Mouse (Mus musculus) forebrain, embryonic 10.5 days (tissue): Measurements from ENCODE around the gene Dcbld2. TPM values are rescaled to one million over a fixed set of nuclear protein-coding genes. Genes with fewer than 3 reads are reported as not detected.
A peak's percentile ranks its signal among the peaks of the same experiment; 100 is the strongest.

Experiments used
- DNase-seq: peaks from one replicate; pipeline ENCODE4 v3.0.0-alpha.2; 2017; ENCODE audit warnings: low spot score; ENCODE audit errors: extremely low spot score
- H3K27ac ChIP-seq: fragments of 300-500 bp; sonication (generic); 2 replicates; pipeline ENCODE4 v1.5.1; 2016; ENCODE audit warnings: mild to moderate bottlenecking
- H3K27me3 ChIP-seq: fragments of 300-500 bp; sonication (generic); 2 replicates; pipeline ENCODE4 v1.6.1; 2016; ENCODE audit warnings: mild to moderate bottlenecking; ENCODE audit not compliant: poor library complexity, severe bottlenecking
- H3K36me3 ChIP-seq: fragments of 300-500 bp; sonication (generic); replicated peaks from 2 replicates; pipeline ENCODE4 v1.6.1; 2016; ENCODE audit warnings: mild to moderate bottlenecking, moderate library complexity
- H3K4me1 ChIP-seq: fragments of 300-500 bp; sonication (generic); 2 replicates; pipeline ENCODE4 v1.6.1; 2016
- H3K4me3 ChIP-seq: fragments of 300-500 bp; sonication (generic); 2 replicates; pipeline ENCODE4 v1.5.1; 2016; ENCODE audit warnings: mild to moderate bottlenecking, moderate library complexity
- H3K9me3 ChIP-seq: fragments of 300-500 bp; sonication (generic); 2 replicates; pipeline ENCODE4 v1.6.1; 2016; ENCODE audit warnings: mild to moderate bottlenecking, moderate library complexity
- WGBS: fragments of 180-500 bp; shearing (Covaris S2); methylation state at CpG from one replicate; pipeline ENCODE4 v1.1.7; 2016; 5-methylcytosine and 5-hydroxymethylcytosine counted together
- polyA plus RNA-seq: library from polyadenylated mRNA; unstranded; fragments of >200 nt; fragmentation: Nextera tagmentation; extraction: Ambion mirVana; gene quantifications from 2 replicates; pipeline ENCODE4 v1.2.1, GENCODE M21; 2016

Dcbld2 gene
- polyA plus RNA-seq, 1 experiment from 2014 or later, result 8.5 TPM

- H3K36me3 ChIP-seq, result no peaks in the 10 kb centered on the region
- DNase-seq, result no peak
- H3K9me3 ChIP-seq, result no peaks in the 10 kb centered on the region
- WGBS, result 81% methylated on average over 6 of the region's 6 CpGs
- no peak overlapping the region for H3K27ac ChIP-seq
- peaks cover 46% of the 10 kb centered on the region for H3K4me1 ChIP-seq
- H3K27me3 ChIP-seq, result peaks cover 18% of the 10 kb centered on the region
- no peak overlapping the region for H3K4me3 ChIP-seq
These were observed 94.3 kb downstream of the Dcbld2 start for GRCm38 (mm10) chr16:58502566-58502965.

- Histone ChIP-seq H3K27ac (no peak overlapping the region), H3K4me3 (no peak overlapping the region), H3K4me1 (peaks cover 30% of the 10 kb centered on the region), H3K36me3 (no peaks in the 10 kb centered on the region), H3K27me3 (peaks cover 8% of the 10 kb centered on the region; the same call in 1 of the 2 replicates), H3K9me3 (no peaks in the 10 kb centered on the region)
- no peak for DNase-seq
These were observed 96.7 kb downstream of the Dcbld2 start for GRCm38 (mm10) chr16:58504945-58505344.

GRCm38 (mm10) chr16:58512181-58512761 is 104.0 kb downstream of the Dcbld2 start:
- H3K36me3 ChIP-seq, result no peaks in the 10 kb centered on the region
- H3K27ac ChIP-seq, result no peak overlapping the region; the same call in 1 of the 2 replicates
- H3K27me3 ChIP-seq, result no peaks in the 10 kb centered on the region
- DNase-seq, result no peak
- H3K4me3 ChIP-seq, result no peak overlapping the region
- H3K9me3 ChIP-seq, result no peaks in the 10 kb centered on the region
- H3K4me1 ChIP-seq, result peaks cover 43% of the 10 kb centered on the region
- 57% methylated on average over 9 of the region's 9 CpGs for WGBS

GRCm38 (mm10) chr16:58512887-58513286 is 104.6 kb downstream of the Dcbld2 start:
- no peaks in the 10 kb centered on the region for H3K9me3 ChIP-seq
- 30% methylated on average over 3 of the region's 3 CpGs for WGBS
- H3K4me1 ChIP-seq, result peaks cover 37% of the 10 kb centered on the region
- peak overlapping the region; percentile 61 for H3K27ac ChIP-seq
- no peaks in the 10 kb centered on the region for H3K27me3 ChIP-seq
- no peaks in the 10 kb centered on the region for H3K36me3 ChIP-seq
- no peak for DNase-seq
- H3K4me3 ChIP-seq, result no peak overlapping the region

- H3K4me1 ChIP-seq, result peaks cover 34% of the 10 kb centered on the region
- H3K36me3 ChIP-seq, result no peaks in the 10 kb centered on the region
- no peak for DNase-seq
- H3K9me3 ChIP-seq, result no peaks in the 10 kb centered on the region
- no peak overlapping the region for H3K4me3 ChIP-seq
- peak overlapping the region; percentile 58; the same call in 1 of the 2 replicates for H3K27ac ChIP-seq
- H3K27me3 ChIP-seq, result no peaks in the 10 kb centered on the region
- WGBS, result 45% methylated on average over 6 of the region's 6 CpGs
These were observed 105.5 kb downstream of the Dcbld2 start for GRCm38 (mm10) chr16:58513755-58514154.

- H3K27ac ChIP-seq, result no peak overlapping the region
- peaks cover 36% of the 10 kb centered on the region for H3K4me1 ChIP-seq
- H3K27me3 ChIP-seq, result no peaks in the 10 kb centered on the region
- no peak for DNase-seq
- no peak overlapping the region for H3K4me3 ChIP-seq
- H3K9me3 ChIP-seq, result no peaks in the 10 kb centered on the region
- WGBS, result 91% methylated on average over 9 of the region's 9 CpGs
- no peaks in the 10 kb centered on the region for H3K36me3 ChIP-seq
These were observed 106.3 kb downstream of the Dcbld2 start for GRCm38 (mm10) chr16:58514565-58514964.

- WGBS, result 95% methylated on average over 2 of the region's 2 CpGs
- no peaks in the 10 kb centered on the region; the same call in 1 of the 2 replicates for H3K27me3 ChIP-seq
- no peak overlapping the region for H3K4me3 ChIP-seq
- no peak overlapping the region for H3K27ac ChIP-seq
- H3K4me1 ChIP-seq, result peaks cover 32% of the 10 kb centered on the region
- DNase-seq, result no peak
- H3K36me3 ChIP-seq, result no peaks in the 10 kb centered on the region
- H3K9me3 ChIP-seq, result no peaks in the 10 kb centered on the region
These were observed 107.9 kb downstream of the Dcbld2 start for GRCm38 (mm10) chr16:58516161-58516560.

GRCm38 (mm10) chr16:58516960-58517798 is 108.9 kb downstream of the Dcbld2 start:
- WGBS, result 94% methylated on average over 7 of the region's 7 CpGs
- Histone ChIP-seq H3K36me3 (no peaks in the 10 kb centered on the region), H3K9me3 (no peaks in the 10 kb centered on the region), H3K4me3 (no peak overlapping the region), H3K4me1 (peaks cover 30% of the 10 kb centered on the region), H3K27ac (no peak overlapping the region), H3K27me3 (peaks cover 10% of the 10 kb centered on the region)
- DNase-seq, result no peak

Other genes starting within 250 kb of the Dcbld2 start
- gene St3gal6, start 115.8 kb downstream of the Dcbld2 start, polyA plus RNA-seq, result 9.3 and 10.6 TPM in 2 replicates
- gene Gm813, start 208.5 kb downstream of the Dcbld2 start, polyA plus RNA-seq, result not detected in 2 replicates
- gene E330017A01Rik, start 230.3 kb downstream of the Dcbld2 start, polyA plus RNA-seq, result not detected in 2 replicates